Mouse (Mus musculus) embryonic facial prominence, embryonic 11.5 days (tissue): ENCODE results near the gene Zfp746. TPM values are rescaled to one million over a fixed set of nuclear protein-coding genes. Genes with fewer than 3 reads are reported as not detected.

Experiments
- microRNA-seq: library from miRNA; unstranded; fragments of <30 nt; microRNA quantifications from one replicate; pipeline ENCODE4, GENCODE M21; 2016; ENCODE audit warnings: borderline number of aligned reads
- polyA plus RNA-seq: library from polyadenylated mRNA; unstranded; fragments of >200 nt; fragmentation: Nextera tagmentation; extraction: Ambion mirVana; gene quantifications from 2 replicates; pipeline ENCODE4 v1.2.1, GENCODE M21; 2014

Gene Zfp746
- polyA plus RNA-seq, 1 experiment from 2014 or later, result 21.3 TPM

Small RNA genes within 50 kb of the gene (microRNA-seq; reads per million reads assigned to microRNA genes)
- gene Gm24563, result not detected

Other genes starting within 250 kb of the Zfp746 start
- 12.2 and 12.3 TPM in 2 replicates for gene Zfp282, start 209.4 kb downstream of the Zfp746 start, polyA plus RNA-seq
- gene Zfp212, start 166.1 kb downstream of the Zfp746 start, polyA plus RNA-seq, result 13.6 and 14.0 TPM in 2 replicates
- gene Zfp956, start 133.2 kb downstream of the Zfp746 start, polyA plus RNA-seq, result 7.2 and 8.0 TPM in 2 replicates
- gene Zfp777, start 37.7 kb downstream of the Zfp746 start, polyA plus RNA-seq, result 7.7 and 7.8 TPM in 2 replicates